Mouse (Mus musculus): ENCODE measurements around the gene Vgll4. TPM values are rescaled to one million over a fixed set of nuclear protein-coding genes. Genes with fewer than 3 reads are reported as not detected.
"Not testable (repeated sequence)": the region's sequence is repeated elsewhere in the genome, so short reads cannot be mapped to it uniquely, and the experiment has no call there.

Vgll4 gene
- polyA plus RNA-seq, 1 experiment from 2014 or later: 35.6 TPM

DNA sequence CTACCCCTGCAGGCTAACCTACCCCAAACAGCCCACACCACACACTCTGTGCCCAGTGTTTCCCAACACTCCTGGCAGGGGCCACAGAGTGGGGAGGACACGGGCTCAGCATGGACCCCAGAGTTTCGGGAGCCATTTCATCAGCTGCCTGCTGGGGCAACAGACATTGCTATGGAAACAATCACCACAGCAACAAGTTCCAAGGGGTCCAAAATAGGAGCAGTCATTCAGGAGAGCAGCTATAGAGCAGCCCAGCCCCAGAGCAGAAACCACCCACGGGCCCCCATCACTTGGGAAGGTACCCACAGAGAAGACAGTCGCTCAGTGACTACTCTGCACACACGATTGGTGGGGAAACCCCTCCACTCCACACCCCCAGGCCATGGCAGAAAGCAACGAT is 77.4 kb downstream of the Vgll4 start:
- H3K9me3 ChIP-seq (ENCODE audit: control insufficient read depth, low read length): no peaks in the 10 kb centered on the region
- H3K4me3 ChIP-seq (ENCODE audit: low read depth, low read length): no peak overlapping the region
- peak overlapping the region; percentile 9; the same call in 1 of the 2 replicates for H3K4me2 ChIP-seq (ENCODE audit: low read depth, low read length)
- 10% methylated on average over 6 of the region's 6 CpGs for WGBS
- H3K4me1 ChIP-seq (ENCODE audit: control insufficient read depth, insufficient read depth, low read length): peaks cover 32% of the 10 kb centered on the region
- no peak overlapping the region for H3K9ac ChIP-seq (replicated peaks; ENCODE audit: low read depth, low read length)
- H3K36me3 ChIP-seq (ENCODE audit: control insufficient read depth, insufficient read depth, low read length): no peaks in the 10 kb centered on the region
- H3K27me3 ChIP-seq (ENCODE audit: control insufficient read depth, insufficient read depth, low read length): no peaks in the 10 kb centered on the region
- H3K27ac ChIP-seq (ENCODE audit: low read depth, low read length): 0 out of 2 replicates have a peak overlapping the region, but pooled peaks have one; percentile 35
- ATAC-seq (ENCODE audit: low read depth): peak; percentile 45; the same call in 1 of the 2 replicates

DNA sequence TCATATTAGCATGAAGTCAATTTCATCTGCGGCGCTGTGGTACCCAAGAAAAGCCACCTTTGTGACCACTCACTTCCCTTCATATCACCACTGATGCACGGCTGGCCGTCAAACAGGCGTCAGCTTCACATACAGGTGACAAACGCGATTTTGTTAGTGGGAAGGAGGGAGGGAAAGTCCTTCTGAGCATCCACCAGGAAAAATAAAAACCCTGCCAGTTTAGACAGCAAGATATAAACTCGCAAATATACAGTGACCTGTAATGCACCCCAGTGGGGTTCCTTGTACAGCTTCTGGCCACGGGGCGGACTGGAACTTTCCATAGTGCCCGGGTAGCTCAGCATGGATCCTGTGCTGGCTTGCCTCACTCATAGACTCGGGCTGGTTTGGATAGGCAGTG is 78.0 kb downstream of the Vgll4 start:
- no peak for ATAC-seq (ENCODE audit: low read depth)
- Histone ChIP-seq H3K27ac (ENCODE audit: low read depth, low read length) (0 out of 2 replicates have a peak overlapping the region, but pooled peaks have one; percentile 35), H3K27me3 (ENCODE audit: control insufficient read depth, insufficient read depth, low read length) (no peaks in the 10 kb centered on the region), H3K36me3 (ENCODE audit: control insufficient read depth, insufficient read depth, low read length) (no peaks in the 10 kb centered on the region), H3K9me3 (ENCODE audit: control insufficient read depth, low read length) (no peaks in the 10 kb centered on the region), H3K9ac (replicated peaks; ENCODE audit: low read depth, low read length) (no peak overlapping the region), H3K4me3 (ENCODE audit: low read depth, low read length) (no peak overlapping the region), H3K4me2 (ENCODE audit: low read depth, low read length) (no peak overlapping the region), H3K4me1 (ENCODE audit: control insufficient read depth, insufficient read depth, low read length) (peaks cover 32% of the 10 kb centered on the region)
- WGBS: 59% methylated on average over 12 of the region's 12 CpGs

DNA sequence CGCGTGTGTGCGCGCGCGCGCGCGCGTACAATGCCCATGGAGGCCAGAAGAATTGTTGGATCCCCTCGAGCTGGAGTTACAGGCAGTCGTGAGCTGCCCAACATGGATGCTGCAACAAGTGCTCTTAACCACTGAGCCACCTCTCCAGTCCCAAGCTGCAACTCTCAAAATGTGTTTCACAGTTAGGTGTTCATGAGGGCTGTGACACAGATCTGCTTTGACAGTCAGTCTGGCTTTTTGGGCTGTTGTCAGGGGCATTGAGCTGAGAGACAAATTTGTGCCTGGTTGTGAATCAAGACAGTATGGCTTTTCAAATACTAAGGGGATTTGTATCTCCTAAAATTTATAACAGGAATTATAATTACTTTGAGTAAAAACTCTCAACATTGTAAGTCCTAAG is 78.5 kb downstream of the Vgll4 start:
- Histone ChIP-seq H3K36me3 (ENCODE audit: control insufficient read depth, insufficient read depth, low read length) (no peaks in the 10 kb centered on the region), H3K9ac (replicated peaks; ENCODE audit: low read depth, low read length) (no peak overlapping the region), H3K27ac (ENCODE audit: low read depth, low read length) (no peak overlapping the region), H3K27me3 (ENCODE audit: control insufficient read depth, insufficient read depth, low read length) (no peaks in the 10 kb centered on the region), H3K4me2 (ENCODE audit: low read depth, low read length) (no peak overlapping the region), H3K9me3 (ENCODE audit: control insufficient read depth, low read length) (no peaks in the 10 kb centered on the region), H3K4me3 (ENCODE audit: low read depth, low read length) (no peak overlapping the region), H3K4me1 (ENCODE audit: control insufficient read depth, insufficient read depth, low read length) (peaks cover 32% of the 10 kb centered on the region)
- WGBS: 92% methylated on average over 12 of the region's 12 CpGs
- ATAC-seq (ENCODE audit: low read depth): no peak

DNA sequence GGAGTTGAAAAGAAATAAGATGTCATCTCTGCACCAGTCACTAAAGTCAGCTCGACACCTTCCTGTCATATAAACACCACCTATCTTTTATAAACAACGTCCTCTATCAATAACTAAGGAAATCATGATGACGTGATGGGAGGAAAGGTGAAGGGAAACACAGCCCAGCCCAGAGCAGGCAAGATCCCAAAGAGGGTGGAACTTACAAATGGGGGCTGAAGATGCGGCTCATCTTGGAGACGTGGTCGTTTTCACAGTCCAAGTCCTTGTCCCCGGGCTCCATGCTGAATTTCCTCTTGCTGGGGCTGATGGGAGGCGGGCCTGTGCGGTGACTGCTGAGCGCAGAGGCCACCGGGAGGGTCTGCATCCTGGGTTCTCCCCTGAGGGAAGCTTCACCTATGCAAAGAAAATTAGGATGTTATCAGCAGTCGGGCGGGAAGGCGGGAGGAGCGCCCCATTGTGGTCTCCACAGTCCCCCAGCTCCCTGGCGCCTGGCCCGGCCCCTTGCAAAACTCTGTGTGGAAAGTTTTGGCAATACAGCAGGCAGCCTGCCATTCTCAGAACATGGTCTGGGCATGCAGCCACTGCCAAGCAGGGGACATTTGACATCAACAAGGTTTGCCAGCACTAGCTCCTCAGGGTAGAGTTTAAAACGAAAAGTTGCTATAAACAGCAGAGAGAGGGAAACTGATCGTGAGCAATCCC is 79.2 kb downstream of the Vgll4 start:
- no peak overlapping the region for H3K4me3 ChIP-seq (ENCODE audit: low read depth, low read length)

DNA sequence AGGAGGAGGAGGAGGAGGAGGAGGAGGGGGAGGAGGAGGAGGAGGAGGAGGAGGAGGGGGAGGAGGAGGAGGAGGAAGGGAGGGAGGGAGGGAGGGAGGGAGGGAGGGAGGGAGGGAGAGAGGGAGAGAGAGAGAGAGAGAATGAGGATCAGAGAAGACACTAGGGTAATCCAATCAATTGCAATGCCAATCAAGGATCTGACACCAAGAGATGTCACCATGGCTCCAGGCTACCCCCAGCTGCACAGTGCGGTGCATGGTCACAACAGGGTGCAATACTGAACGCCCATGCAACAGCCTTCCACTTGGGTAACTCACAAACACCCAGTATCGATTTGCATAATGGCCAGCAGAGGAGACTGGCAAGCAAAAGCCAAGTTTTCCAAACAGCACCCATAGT is 79.8 kb downstream of the Vgll4 start:
- WGBS: 51% methylated on average over 3 of the region's 3 CpGs
- peaks cover 32% of the 10 kb centered on the region for H3K4me1 ChIP-seq (ENCODE audit: control insufficient read depth, insufficient read depth, low read length)
- not testable (repeated sequence) for H3K27ac ChIP-seq (ENCODE audit: low read depth, low read length); H3K4me2 ChIP-seq (ENCODE audit: low read depth, low read length); H3K36me3 ChIP-seq (ENCODE audit: control insufficient read depth, insufficient read depth, low read length); H3K9me3 ChIP-seq (ENCODE audit: control insufficient read depth, low read length); ATAC-seq (ENCODE audit: low read depth); H3K4me3 ChIP-seq (ENCODE audit: low read depth, low read length); H3K9ac ChIP-seq (replicated peaks; ENCODE audit: low read depth, low read length); H3K27me3 ChIP-seq (ENCODE audit: control insufficient read depth, insufficient read depth, low read length)

More for the DNA sequence above, 79.2 kb downstream of the Vgll4 start:
- Histone ChIP-seq H3K4me2 (ENCODE audit: low read depth, low read length) (no peak overlapping the region), H3K27me3 (ENCODE audit: control insufficient read depth, insufficient read depth, low read length) (no peaks in the 10 kb centered on the region), H3K9me3 (ENCODE audit: control insufficient read depth, low read length) (no peaks in the 10 kb centered on the region), H3K36me3 (ENCODE audit: control insufficient read depth, insufficient read depth, low read length) (no peaks in the 10 kb centered on the region), H3K27ac (ENCODE audit: low read depth, low read length) (no peak overlapping the region; the same call in 1 of the 2 replicates), H3K9ac (replicated peaks; ENCODE audit: low read depth, low read length) (no peak overlapping the region), H3K4me1 (ENCODE audit: control insufficient read depth, insufficient read depth, low read length) (peaks cover 32% of the 10 kb centered on the region)
- 46% methylated on average over 19 of the region's 19 CpGs for WGBS
- peak; percentile 7; the same call in 1 of the 2 replicates for ATAC-seq (ENCODE audit: low read depth)

DNA sequence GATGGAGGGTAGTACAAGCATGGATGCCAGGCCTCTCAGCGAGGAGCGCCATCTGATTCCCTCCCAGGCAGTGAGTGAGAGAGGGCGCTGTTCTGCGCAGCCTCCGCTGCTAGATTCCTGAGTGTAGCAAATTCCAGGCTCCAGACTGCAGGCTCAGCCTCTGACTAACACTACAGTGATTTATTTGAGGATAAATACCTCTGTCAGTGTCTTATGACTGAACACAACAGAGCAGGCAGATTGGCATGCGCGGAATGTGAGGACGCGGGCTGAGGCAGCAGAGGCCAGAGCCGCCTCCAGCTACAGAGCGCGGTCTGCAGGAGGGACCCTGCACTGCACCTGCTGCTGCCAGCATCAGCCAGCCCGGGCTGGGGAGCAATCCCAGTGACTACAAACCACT is 80.9 kb downstream of the Vgll4 start:
- ATAC-seq (ENCODE audit: low read depth): peak; percentile 73
- WGBS: 5% methylated on average over 13 of the region's 13 CpGs
- H3K4me1 ChIP-seq (ENCODE audit: control insufficient read depth, insufficient read depth, low read length): peaks cover 27% of the 10 kb centered on the region
- no peaks in the 10 kb centered on the region for H3K27me3 ChIP-seq (ENCODE audit: control insufficient read depth, insufficient read depth, low read length)
- H3K36me3 ChIP-seq (ENCODE audit: control insufficient read depth, insufficient read depth, low read length): no peaks in the 10 kb centered on the region
- 0 out of 2 replicates have a peak overlapping the region, but pooled peaks have one; percentile 21 for H3K9ac ChIP-seq (replicated peaks; ENCODE audit: low read depth, low read length)
- no peaks in the 10 kb centered on the region for H3K9me3 ChIP-seq (ENCODE audit: control insufficient read depth, low read length)
- H3K4me2 ChIP-seq (ENCODE audit: low read depth, low read length): peak overlapping the region; percentile 20; the same call in 1 of the 2 replicates
- H3K27ac ChIP-seq (ENCODE audit: low read depth, low read length): peak overlapping the region; percentile 52
- H3K4me3 ChIP-seq (ENCODE audit: low read depth, low read length): no peak overlapping the region

DNA sequence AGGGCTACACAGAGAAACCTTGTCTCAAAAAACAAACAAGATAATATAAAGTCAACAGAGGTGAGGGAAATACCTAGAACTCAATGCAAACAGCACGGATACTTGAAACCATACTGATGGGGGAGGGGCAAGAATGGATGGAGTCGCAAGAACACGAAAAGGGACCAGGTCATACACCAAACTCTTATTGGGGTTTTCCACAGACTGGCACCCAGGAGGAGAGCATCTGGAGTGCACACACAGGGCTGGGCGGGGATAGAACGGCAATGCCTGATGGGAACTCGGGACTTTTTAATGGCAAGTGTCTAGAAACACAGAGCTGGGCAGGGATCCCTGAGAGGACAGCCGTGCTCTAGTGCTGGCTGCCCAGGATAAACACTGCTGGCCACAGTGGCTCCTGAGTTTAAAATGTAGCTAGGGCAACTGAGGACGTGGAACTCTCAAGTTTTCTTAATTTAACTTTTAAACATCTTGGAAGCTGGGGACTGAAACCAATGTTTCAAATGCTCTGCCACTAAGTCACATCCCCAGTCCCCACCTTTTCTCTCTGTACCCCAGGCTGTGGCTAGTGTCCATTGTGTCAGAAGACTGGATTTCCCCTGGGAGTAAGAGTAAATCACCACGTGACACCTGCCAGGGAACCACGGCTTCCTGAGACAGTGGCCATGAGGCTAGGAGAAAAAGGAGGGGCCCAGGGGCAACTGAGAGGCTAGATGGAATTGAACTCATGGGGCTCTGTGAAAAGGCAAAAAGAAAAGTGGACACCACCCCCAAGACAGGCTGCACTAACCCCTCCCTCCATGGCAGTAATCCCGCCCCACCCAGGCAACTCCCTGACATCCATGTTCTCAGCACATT is 83.1 kb downstream of the Vgll4 start:
- Histone ChIP-seq H3K9me3 (ENCODE audit: control insufficient read depth, low read length) (no peaks in the 10 kb centered on the region), H3K4me2 (ENCODE audit: low read depth, low read length) (no peak overlapping the region), H3K9ac (replicated peaks; ENCODE audit: low read depth, low read length) (no peak overlapping the region), H3K36me3 (ENCODE audit: control insufficient read depth, insufficient read depth, low read length) (no peaks in the 10 kb centered on the region), H3K4me3 (ENCODE audit: low read depth, low read length) (no peak overlapping the region), H3K27ac (ENCODE audit: low read depth, low read length) (no peak overlapping the region), H3K4me1 (ENCODE audit: control insufficient read depth, insufficient read depth, low read length) (peaks cover 26% of the 10 kb centered on the region), H3K27me3 (ENCODE audit: control insufficient read depth, insufficient read depth, low read length) (no peaks in the 10 kb centered on the region)
- no peak for ATAC-seq (ENCODE audit: low read depth)
- 54% methylated on average over 11 of the region's 11 CpGs for WGBS

DNA sequence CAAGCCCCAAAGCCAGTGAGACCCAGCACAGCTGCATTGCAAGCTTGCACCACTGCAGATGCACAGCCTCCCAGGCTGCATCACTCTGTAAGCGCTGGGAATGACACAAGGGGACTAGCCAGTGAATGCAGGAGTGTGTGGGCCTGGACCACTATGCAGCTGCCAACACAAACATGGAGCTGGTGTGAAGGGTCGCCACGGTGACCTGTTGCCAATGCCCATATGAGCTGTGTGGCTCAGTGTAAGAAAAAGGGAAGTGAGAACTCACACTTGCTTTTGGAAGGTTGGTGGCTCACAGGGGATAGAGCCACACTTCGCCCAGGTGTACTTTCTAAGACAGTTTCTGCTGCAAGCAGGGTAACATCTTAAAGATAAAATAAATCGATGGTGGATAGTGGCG is 83.8 kb downstream of the Vgll4 start:
- Histone ChIP-seq H3K4me1 (ENCODE audit: control insufficient read depth, insufficient read depth, low read length) (peaks cover 27% of the 10 kb centered on the region), H3K4me2 (ENCODE audit: low read depth, low read length) (no peak overlapping the region)

DNA sequence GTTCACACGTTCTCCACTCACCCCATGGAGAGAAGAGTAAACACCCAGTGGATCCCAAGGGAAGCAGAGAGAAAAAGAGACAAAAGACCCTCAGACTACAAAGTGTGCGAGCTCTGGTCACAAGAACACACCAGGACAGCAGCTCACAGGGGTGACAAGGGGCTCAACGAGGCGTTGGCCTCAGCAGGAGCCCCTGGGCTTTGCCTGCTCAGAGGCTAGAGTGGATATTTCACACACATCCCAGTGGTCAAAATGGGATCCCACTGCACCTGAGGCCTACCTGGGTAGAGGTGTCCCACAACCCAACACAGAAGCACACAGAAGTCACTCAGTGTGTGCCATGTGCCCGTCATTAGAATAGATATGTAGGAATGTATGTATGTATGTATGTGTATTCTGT is 84.7 kb downstream of the Vgll4 start:
- Histone ChIP-seq H3K4me2 (ENCODE audit: low read depth, low read length) (no peak overlapping the region), H3K9me3 (ENCODE audit: control insufficient read depth, low read length) (no peaks in the 10 kb centered on the region), H3K9ac (replicated peaks; ENCODE audit: low read depth, low read length) (no peak overlapping the region), H3K36me3 (ENCODE audit: control insufficient read depth, insufficient read depth, low read length) (no peaks in the 10 kb centered on the region), H3K27me3 (ENCODE audit: control insufficient read depth, insufficient read depth, low read length) (no peaks in the 10 kb centered on the region), H3K4me1 (ENCODE audit: control insufficient read depth, insufficient read depth, low read length) (peaks cover 35% of the 10 kb centered on the region), H3K27ac (ENCODE audit: low read depth, low read length) (no peak overlapping the region), H3K4me3 (ENCODE audit: low read depth, low read length) (no peak overlapping the region)
- WGBS: 78% methylated on average over 5 of the region's 5 CpGs
- ATAC-seq (ENCODE audit: low read depth): no peak

More for the DNA sequence above, 83.8 kb downstream of the Vgll4 start:
- Histone ChIP-seq H3K9ac (replicated peaks; ENCODE audit: low read depth, low read length) (no peak overlapping the region), H3K36me3 (ENCODE audit: control insufficient read depth, insufficient read depth, low read length) (no peaks in the 10 kb centered on the region), H3K27ac (ENCODE audit: low read depth, low read length) (no peak overlapping the region), H3K4me3 (ENCODE audit: low read depth, low read length) (no peak overlapping the region), H3K9me3 (ENCODE audit: control insufficient read depth, low read length) (no peaks in the 10 kb centered on the region), H3K27me3 (ENCODE audit: control insufficient read depth, insufficient read depth, low read length) (no peaks in the 10 kb centered on the region)
- ATAC-seq (ENCODE audit: low read depth): no peak
- WGBS: 90% methylated on average over 6 of the region's 6 CpGs

Measured in neural tube, embryonic 14.5 days (tissue).